ENCODE assay signal across 11 mouse cellular contexts in genomic region chr3:104305904-104306563, GRCm38 (mm10).
A peak's percentile ranks its signal among the peaks of the same experiment; 100 is the strongest.
DNase-seq lines count a peak whose midpoint lies in the region; ATAC-seq and TF ChIP-seq lines count a peak whose summit lies in the region.
"Had no signal": no experiment of that assay in that cellular context is flagged by ENCODE, and none has a peak within 500 bp of the region (broad histone marks: within the 10 kb centered on the region; RNA-seq: fewer than 3 reads in every experiment).

No protein-coding gene starts in this region.

- H3K36me3 ChIP-seq in hindbrain, embryonic 10.5 days, result no peaks in the 10 kb centered on the region
- no peaks in the 10 kb centered on the region for H3K36me3 ChIP-seq in hindbrain, postnatal 0 days (ENCODE audit: insufficient read depth, low read length)
- H3K36me3 ChIP-seq: liver, embryonic 13.5 days had no signal

- DNase-seq in hindbrain, embryonic 10.5 days (ENCODE audit: low spot score), result no peak
- no peak for DNase-seq in hindbrain, postnatal 0 days (ENCODE audit: low spot score)
- DNase-seq in urinary bladder, postnatal 14 days (ENCODE audit: low spot score), result peak; percentile 20
- DNase-seq in urinary bladder, postnatal 4 days (ENCODE audit: low spot score in 2 of 2), result no peak
- peak; percentile 76 for DNase-seq in gonadal fat pad, adult 2 months (ENCODE audit: low read depth)
- DNase-seq in cerebellum, adult 11-12 months, result no peak
- DNase-seq in c-Kit-positive CD71-positive TER-119-positive erythroid progenitor cells, embryonic 14.5 days (ENCODE audit: low spot score), result no peak
- DNase-seq: cerebellum, postnatal 36 days; kidney, adult 9 months; liver, embryonic 13.5 days had no signal

- WGBS in hindbrain, embryonic 10.5 days, result 37% methylated on average over 12 of the region's 12 CpGs
- WGBS in hindbrain, postnatal 0 days, result 38% methylated on average over 12 of the region's 12 CpGs

- no peaks in the 10 kb centered on the region for H3K9me3 ChIP-seq in hindbrain, embryonic 10.5 days
- H3K9me3 ChIP-seq in hindbrain, postnatal 0 days (ENCODE audit: low read length), result no peaks in the 10 kb centered on the region
- H3K9me3 ChIP-seq: liver, embryonic 13.5 days had no signal

- no peak overlapping the region for H3K9ac ChIP-seq in hindbrain, postnatal 0 days (replicated peaks; ENCODE audit: low read length)
- H3K9ac ChIP-seq: liver, embryonic 13.5 days had no signal

- no peak overlapping the region for H3K4me2 ChIP-seq in hindbrain, postnatal 0 days (ENCODE audit: low read depth, low read length)
- H3K4me2 ChIP-seq: liver, embryonic 13.5 days had no signal

- H3K27me3 ChIP-seq in hindbrain, embryonic 10.5 days (ENCODE audit: insufficient read depth, poor library complexity, severe bottlenecking), result no peaks in the 10 kb centered on the region
- no peaks in the 10 kb centered on the region for H3K27me3 ChIP-seq in hindbrain, postnatal 0 days (ENCODE audit: insufficient read depth, low read length)
- H3K27me3 ChIP-seq: CH12.LX; liver, embryonic 13.5 days had no signal

- no peak overlapping the region for H3K4me3 ChIP-seq in hindbrain, embryonic 10.5 days
- no peak overlapping the region for H3K4me3 ChIP-seq in hindbrain, postnatal 0 days (ENCODE audit: low read length)
- H3K4me3 ChIP-seq: liver, embryonic 13.5 days had no signal

- no peak for TF ChIP-seq CTCF in hindbrain, postnatal 0 days (IDR thresholded peaks at IDR 0.05; ENCODE audit: low read depth)

- no peak for ATAC-seq in hindbrain, postnatal 0 days

- H3K4me1 ChIP-seq in hindbrain, embryonic 10.5 days (replicated peaks), result peaks cover 20% of the 10 kb centered on the region
- no peaks in the 10 kb centered on the region for H3K4me1 ChIP-seq in hindbrain, postnatal 0 days (ENCODE audit: insufficient read depth, low read length)
- H3K4me1 ChIP-seq: liver, embryonic 13.5 days had no signal

- H3K27ac ChIP-seq in hindbrain, embryonic 10.5 days, result 0 out of 2 replicates have a peak overlapping the region, but pooled peaks have one; percentile 23
- H3K27ac ChIP-seq in hindbrain, postnatal 0 days, result no peak overlapping the region
- H3K27ac ChIP-seq: liver, embryonic 13.5 days had no signal

Comparison
In these comparisons a context has a peak if more than half of its experiments do, and no peak if none do; other contexts are left out.
1. DNase-seq: peak in urinary bladder, postnatal 14 days (single experiment) and gonadal fat pad, adult 2 months (single experiment); none in hindbrain, embryonic 10.5 days (single experiment), hindbrain, postnatal 0 days (single experiment), urinary bladder, postnatal 4 days (0 of 2), cerebellum, adult 11-12 months (single experiment) and c-Kit-positive CD71-positive TER-119-positive erythroid progenitor cells, embryonic 14.5 days (single experiment).